Mouse (Mus musculus): ENCODE data around the gene Sys1.

The Sys1 gene

GRCm38 (mm10) chr2:164453047-164453757 is 3.6 kb upstream of the Sys1 start:
- no peak for DNase-seq (ENCODE audit: low spot score in 2 of 2)

DNA sequence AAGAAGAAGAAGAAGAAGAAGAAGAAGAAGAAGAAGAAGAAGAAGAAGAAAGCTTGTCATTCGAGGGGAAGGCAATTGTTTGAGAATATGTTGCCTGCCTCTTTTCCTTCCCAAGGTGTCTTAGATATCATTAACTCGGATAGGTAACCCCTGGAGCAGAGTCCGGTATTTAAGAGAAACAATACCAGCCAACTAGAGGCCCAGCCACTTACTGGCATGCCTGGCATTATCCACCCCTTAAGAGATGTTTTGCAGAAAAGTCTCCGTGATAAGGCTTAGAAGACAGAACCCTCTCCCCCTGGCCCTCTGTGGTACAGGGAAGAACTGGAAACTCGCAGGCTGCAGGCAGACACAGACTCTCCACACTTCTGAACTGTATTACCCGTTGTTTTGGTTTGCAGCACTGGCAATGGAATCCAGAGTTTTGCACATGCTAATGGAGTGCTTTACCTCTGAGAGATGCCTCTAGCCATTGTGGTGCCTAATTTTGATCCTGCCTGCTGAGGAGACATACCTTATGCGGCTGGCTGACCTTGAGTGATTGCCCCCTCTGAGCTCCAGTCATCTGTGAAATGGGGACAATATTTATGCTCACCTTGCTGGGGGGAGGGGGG is 2.8 kb upstream of the Sys1 start:
- DNase-seq (ENCODE audit: low spot score in 2 of 2) = no peak

DNA sequence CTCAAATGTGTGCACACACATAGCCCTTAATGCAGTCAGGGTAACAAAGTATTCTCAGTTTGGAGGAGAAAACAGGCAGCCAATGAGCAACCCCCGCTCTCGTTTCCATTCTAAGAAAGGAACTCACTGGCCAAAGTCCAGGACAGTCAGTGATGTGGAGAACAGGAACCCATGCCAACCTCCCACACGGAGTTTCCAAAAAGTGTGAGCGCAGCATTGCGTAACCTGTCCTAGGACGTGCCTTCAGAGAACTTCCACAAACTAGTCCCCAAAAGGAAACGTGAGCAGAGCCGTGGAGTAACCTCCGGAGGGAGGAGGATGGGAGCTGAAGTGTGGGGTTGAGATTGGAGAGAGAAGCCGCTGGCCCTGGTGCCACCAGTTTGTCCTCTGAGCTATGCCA is 1.9 kb upstream of the Sys1 start:
- DNase-seq (ENCODE audit: low spot score in 2 of 2) = no peak

GRCm38 (mm10) chr2:164455421-164456190 is 1.2 kb upstream of the Sys1 start:
- no peak for DNase-seq (ENCODE audit: low spot score in 2 of 2)

- no peak for DNase-seq (ENCODE audit: low spot score in 2 of 2)
Measured at GRCm38 (mm10) chr2:164456413-164456812, 351 bp upstream of the Sys1 start.

DNA sequence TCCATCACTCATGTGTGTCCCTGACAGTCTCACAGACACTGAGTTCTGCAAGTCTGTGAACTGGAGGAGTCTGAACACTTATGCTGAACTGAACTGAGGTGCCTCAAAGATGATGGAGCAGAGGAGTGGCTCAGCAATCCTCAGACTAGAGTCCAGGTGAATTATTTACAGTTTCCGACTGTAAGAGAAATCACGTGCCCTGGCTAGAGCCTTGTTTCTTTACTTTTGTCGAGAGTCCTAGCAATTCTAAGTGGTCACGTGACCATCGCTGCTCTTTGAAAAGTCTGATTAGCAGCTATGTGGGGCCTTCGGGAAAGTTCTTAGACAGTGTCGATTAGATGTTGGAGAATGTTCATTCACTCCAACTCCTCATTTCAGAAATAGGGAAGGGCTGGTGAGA is 1.2 kb downstream of the Sys1 start:
- no peak for DNase-seq (ENCODE audit: low spot score in 2 of 2)

GRCm38 (mm10) chr2:164458535-164458934 is 1.8 kb downstream of the Sys1 start:
- DNase-seq (ENCODE audit: low spot score in 2 of 2) = no peak

DNA sequence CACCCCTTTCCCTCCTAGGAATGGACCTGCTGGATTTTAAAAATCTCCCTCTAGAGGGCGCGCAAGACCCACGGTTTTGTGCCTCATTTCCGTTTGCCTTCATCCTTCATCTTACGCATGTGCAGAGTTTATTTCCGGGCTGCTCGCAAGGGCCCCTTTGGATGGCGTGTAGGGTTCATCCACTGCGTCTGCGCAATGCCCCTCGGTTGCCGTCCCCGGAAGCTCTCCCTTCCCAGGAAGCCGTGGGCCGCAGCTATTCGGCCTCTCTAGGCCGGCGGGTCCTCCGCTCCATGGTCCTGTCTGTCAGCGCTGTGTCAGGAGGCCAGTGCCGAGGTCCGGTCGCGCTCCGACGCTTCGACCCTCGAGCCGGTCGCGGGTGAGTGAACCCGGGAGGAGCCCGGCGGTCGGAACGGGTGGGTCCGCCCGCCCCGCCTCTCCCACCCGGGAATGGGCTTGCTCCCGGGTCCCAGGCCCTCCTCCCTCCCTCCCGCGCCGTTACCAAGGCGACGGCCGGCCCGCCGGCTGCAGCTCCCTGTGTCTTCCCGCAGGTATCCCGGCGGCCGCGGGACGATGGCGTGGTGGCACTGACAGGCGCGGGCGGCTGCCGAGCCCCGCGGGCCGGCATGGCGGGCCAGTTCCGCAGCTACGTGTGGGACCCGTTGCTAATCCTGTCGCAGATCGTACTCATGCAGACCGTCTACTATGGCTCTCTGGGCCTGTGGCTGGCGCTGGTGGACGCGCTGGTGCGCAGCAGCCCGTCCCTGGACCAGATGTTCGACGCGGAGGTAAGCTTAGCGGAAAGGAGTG is 4.2 kb downstream of the Sys1 start, which contains the start of gene Gm20458:
Gene Gm20458, plus strand, starts transcription at position 223 of the 807 bp plus-strand sequence.
- peak; percentile 80 to 85 for DNase-seq (ENCODE audit: low spot score in 2 of 2)

DNA sequence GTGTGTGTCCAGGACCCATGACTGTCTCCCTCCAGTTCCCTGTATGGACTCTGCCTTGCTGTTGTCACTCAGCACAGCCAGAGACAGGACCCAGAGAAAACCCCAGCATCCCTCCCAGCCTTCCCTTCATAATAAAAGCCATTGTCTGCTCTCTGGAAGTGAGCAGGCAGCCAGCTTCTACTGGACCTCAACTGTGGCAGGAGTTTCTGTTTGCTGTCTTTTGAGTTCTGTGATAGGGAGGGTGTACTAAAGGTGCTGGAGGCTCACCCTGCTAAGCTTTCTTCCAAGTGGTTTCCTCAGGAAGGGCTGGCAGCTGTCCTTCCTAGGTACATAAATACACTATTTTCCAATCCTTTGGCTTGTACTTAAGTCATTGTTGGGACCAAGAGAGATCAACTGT is 8.4 kb downstream of the Sys1 start:
- DNase-seq (ENCODE audit: low spot score in 2 of 2) = no peak

- no peak for DNase-seq (ENCODE audit: low spot score in 2 of 2)
Measured at GRCm38 (mm10) chr2:164466787-164467186, 10.0 kb downstream of the Sys1 start.

DNA sequence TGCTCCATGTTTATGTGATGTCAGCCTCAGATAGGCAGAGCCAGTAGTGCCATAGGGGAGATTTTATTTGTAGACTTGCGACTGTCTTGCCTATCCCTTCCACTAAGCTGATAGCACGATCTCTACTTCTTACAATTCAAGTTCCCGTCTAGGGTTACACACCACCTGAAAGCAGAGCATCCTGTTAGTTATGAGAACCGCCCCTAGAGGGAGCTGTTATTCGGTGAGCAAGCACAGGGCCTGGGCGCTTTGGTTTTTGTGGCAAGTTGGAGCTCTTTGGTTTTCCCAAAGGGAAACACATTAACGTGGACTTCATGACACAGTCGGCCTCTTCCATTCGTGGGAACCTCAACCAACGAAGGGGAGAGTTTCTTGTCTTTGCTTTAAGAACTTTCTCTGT is 13.5 kb downstream of the Sys1 start:
- DNase-seq (ENCODE audit: low spot score in 2 of 2) = peak in 1 of 2 experiments; percentile 51

- DNase-seq (ENCODE audit: low spot score in 2 of 2) = no peak
Measured at GRCm38 (mm10) chr2:164473624-164474023, 16.9 kb downstream of the Sys1 start, which contains the start of gene Trp53tg5. Gene Trp53tg5, minus strand, starts transcription at chr2:164473724.

DNA sequence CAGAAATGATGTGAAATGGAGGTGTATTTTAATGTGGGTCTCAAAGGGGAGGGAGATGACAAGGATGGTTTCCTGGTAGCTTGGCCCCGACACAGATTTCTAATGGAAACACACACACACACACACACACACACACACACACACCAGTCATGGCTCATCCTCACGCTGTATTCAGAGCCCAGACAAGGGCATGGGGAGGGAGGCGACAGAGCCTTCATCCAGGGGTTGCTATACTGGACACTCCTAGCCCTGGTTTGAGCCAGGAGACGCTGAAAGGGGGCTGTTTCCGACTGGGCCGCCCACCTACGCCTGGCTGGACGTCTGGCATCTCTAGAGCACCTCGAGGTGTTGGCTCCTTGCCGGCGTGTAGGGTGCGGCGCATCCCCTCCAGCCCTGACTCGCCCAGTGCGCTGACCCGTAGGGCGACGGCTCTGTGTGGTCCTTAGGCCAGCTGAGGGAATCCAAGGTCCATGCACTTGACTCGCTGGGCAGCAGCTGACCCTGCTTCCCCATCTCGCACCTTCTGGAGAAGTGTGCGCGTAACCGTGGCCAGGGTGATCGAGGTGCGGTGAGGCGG is 29.0 kb downstream of the Sys1 start, which contains the start of gene Dbndd2:
Gene Dbndd2, plus strand, starts transcription at position 426 of the 577 bp plus-strand sequence.
- DNase-seq (ENCODE audit: low spot score in 2 of 2) = no peak

GRCm38 (mm10) chr2:164486258-164487114 is 29.7 kb downstream of the Sys1 start:
- no peak for DNase-seq (ENCODE audit: low spot score in 2 of 2)

DNA sequence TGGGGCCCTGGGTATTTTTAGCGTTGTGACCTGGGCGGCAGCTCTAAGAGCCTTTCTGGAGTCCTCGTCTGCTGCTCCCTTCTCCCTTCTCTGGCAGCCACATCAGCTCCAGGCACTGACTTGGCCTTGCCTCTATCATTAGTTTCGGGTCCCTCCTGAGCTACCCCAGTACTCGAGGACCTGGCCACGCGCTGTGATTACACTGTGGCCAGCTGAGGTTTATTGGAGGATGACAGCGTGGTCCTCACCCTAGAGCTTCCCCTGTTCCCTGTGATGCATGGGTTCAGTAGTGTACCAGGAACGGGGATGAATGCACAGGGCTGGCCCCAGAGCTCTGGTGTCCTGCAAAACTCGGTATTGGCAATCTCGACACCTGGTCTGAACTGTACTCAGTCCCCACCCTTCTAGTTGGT is 30.4 kb downstream of the Sys1 start:
- DNase-seq (ENCODE audit: low spot score in 2 of 2) = no peak

GRCm38 (mm10) chr2:164487812-164488211 is 31.0 kb downstream of the Sys1 start:
- no peak for DNase-seq (ENCODE audit: low spot score in 2 of 2)

GRCm38 (mm10) chr2:164494126-164494525 is 37.4 kb downstream of the Sys1 start:
- DNase-seq (ENCODE audit: low spot score in 2 of 2) = no peak

DNA sequence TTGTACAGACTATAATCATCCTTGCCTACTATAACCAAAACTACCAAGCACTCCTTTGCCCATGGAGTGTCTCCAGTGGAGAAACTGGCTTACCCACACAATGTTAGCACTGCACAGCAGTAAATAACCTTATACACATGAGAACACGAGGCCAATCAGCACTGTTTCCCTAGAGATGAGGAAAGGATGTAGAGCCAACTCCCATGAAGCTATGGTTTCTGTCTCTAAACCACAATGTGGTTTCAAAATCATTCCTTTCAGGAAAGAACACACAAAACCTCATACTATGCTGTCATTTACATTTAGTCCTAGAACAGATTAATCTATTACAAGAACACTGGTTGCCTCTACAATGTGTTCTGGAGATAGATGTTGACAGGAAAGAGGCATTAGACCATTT is 39.6 kb downstream of the Sys1 start:
- DNase-seq (ENCODE audit: low spot score in 2 of 2) = no peak

DNA sequence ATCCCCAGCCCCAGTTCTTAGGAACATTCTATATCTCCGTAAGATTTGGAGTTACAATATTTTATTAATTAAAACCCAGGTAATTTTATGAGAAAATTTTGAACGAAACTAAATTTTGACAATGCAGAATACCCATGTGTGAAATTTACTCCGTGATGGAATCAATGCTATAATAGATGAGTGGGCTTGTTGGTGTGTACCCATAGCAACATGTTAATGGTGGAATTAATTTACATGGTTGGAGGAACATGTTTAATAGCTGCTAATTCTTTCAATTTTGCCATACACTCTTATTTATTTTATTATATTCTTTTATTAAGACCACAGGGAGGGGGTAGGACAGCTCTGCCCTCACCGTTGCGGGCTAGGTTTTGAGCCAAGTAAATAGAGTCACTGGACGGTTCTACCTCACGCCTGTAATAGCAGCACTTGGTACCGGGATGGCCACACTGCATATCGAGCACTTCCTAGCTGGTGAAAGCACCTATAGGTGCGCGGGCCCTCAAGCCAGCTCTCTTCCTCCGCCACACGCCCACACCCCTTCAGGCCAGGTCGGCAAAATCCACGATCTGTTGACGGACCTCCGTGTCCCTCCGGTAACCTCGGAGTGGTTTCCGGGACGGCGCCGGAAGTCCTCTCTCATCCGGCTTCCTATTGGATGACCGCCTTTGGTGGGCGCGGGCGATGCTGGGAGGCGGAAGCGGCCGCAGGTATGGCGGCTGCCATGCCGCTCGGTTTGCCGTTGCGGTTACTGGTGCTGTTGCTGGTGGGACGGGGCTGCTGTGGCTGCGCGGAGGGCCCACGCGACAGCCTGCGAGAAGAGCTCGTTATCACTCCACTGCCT is 40.3 kb downstream of the Sys1 start, which contains the start of gene Pigt:
Gene Pigt, plus strand, starts transcription at position 674 of the 844 bp plus-strand sequence.
- DNase-seq (ENCODE audit: low spot score in 2 of 2) = peak; percentile 66 to 82
